Mouse (Mus musculus): ENCODE data around the gene Ppp1r15b. TPM values are rescaled to one million over a fixed set of nuclear protein-coding genes. Genes with fewer than 3 reads are reported as not detected.

Ppp1r15b gene
- polyA plus RNA-seq, 1 experiment: 28.0 TPM

DNA sequence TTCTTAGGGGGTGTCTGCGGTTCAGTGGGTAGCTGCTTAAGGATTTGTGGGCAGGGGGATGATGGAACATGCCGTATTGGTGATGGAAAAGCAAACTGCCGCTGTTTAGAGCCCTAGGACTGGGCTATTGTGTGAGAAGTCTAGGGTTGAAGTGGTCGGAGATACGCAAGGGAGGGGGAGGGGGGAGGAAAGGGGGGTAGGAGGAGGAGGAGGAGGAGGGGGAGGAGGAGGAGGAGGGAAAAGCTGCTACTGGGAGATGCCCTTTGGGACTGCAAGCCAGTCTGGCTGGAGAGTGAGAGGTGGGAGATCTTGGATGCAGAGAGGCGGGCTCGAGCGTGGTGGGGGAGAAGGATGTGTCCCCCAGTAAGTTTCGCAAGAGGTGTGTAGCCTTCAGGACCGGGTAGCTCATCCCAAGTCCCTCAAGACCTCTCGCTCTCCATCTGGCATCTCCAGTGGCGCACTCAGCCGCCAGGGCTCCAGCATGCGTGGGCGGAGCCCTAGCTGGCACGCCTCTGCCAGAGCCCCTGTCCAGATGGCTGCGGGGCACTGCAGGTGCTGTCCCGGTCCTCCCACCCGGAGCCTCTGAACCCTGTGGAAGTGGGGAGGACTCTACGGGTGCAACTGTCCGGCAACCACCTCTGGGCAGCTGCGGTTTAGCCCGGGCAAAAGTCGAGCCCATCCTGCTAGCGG, 51.2 kb downstream of the Ppp1r15b start:
- peaks cover 27% of the 10 kb centered on the region for H3K27me3 ChIP-seq (ENCODE audit: control insufficient read depth, insufficient read depth, insufficient read length)
- H3K79me3 ChIP-seq (ENCODE audit: low read depth): no peaks in the 10 kb centered on the region
- TF ChIP-seq FOSL1 (IDR thresholded peaks at IDR 0.05; ENCODE audit: insufficient read depth, low read length, poor library complexity, severe bottlenecking): no peak
- no peak for TF ChIP-seq CEBPB (IDR thresholded peaks at IDR 0.05; ENCODE audit: low read depth)
- no peak for TF ChIP-seq MAX (IDR thresholded peaks at IDR 0.05)
- TF ChIP-seq MYOG (IDR thresholded peaks at IDR 0.05; ENCODE audit: control insufficient read depth, extremely low read depth, insufficient read length): no peak
- no peak for TF ChIP-seq USF1 (IDR thresholded peaks at IDR 0.05; ENCODE audit: low read depth)
- no peak for TF ChIP-seq CTCF (IDR thresholded peaks at IDR 0.05; ENCODE audit: control insufficient read depth, insufficient read depth, insufficient read length)
- TF ChIP-seq MYOD1 (IDR thresholded peaks at IDR 0.05; ENCODE audit: control insufficient read depth, insufficient read length, low read depth): no peak
- no peaks in the 10 kb centered on the region for H3K79me2 ChIP-seq (ENCODE audit: control insufficient read depth, insufficient read depth)
- H3K4me3 ChIP-seq (ENCODE audit: insufficient read depth, poor library complexity, severe bottlenecking): no peak overlapping the region
- H3K36me3 ChIP-seq (ENCODE audit: control insufficient read depth, insufficient read depth): no peaks in the 10 kb centered on the region
- H3ac ChIP-seq (ENCODE audit: control insufficient read depth, insufficient read length, low read depth): no peak overlapping the region

DNA sequence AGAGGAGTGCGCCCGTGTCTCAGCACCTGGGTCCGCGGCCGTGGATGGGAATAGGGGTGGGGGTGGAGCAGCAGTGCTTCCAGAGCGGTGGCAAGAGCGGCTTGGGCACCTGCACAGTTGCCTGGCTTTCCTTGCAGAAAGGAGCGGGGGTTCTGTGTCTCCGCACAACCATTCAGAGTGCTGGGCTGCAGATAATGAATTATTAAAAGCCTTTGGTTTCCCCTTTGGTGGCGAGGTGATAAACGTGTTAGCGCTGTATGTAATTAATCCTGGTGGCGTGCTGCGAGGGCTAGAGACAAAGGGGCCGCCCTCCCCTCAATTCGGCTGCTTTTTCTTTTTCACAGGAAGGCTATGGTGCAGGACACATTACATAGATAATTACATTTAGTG, 51.8 kb downstream of the Ppp1r15b start:
- TF ChIP-seq MAX (IDR thresholded peaks at IDR 0.05) (no peak), FOSL1 (IDR thresholded peaks at IDR 0.05; ENCODE audit: insufficient read depth, low read length, poor library complexity, severe bottlenecking) (no peak), CEBPB (IDR thresholded peaks at IDR 0.05; ENCODE audit: low read depth) (no peak), MYOG (IDR thresholded peaks at IDR 0.05; ENCODE audit: control insufficient read depth, extremely low read depth, insufficient read length) (no peak), CTCF (IDR thresholded peaks at IDR 0.05; ENCODE audit: control insufficient read depth, insufficient read depth, insufficient read length) (no peak), USF1 (IDR thresholded peaks at IDR 0.05; ENCODE audit: low read depth) (no peak), MYOD1 (IDR thresholded peaks at IDR 0.05; ENCODE audit: control insufficient read depth, insufficient read length, low read depth) (no peak)
- H3K27me3 ChIP-seq (ENCODE audit: control insufficient read depth, insufficient read depth, insufficient read length): peaks cover 27% of the 10 kb centered on the region
- H3K79me3 ChIP-seq (ENCODE audit: low read depth): no peaks in the 10 kb centered on the region
- H3K36me3 ChIP-seq (ENCODE audit: control insufficient read depth, insufficient read depth): no peaks in the 10 kb centered on the region
- no peaks in the 10 kb centered on the region for H3K79me2 ChIP-seq (ENCODE audit: control insufficient read depth, insufficient read depth)
- no peak overlapping the region for H3ac ChIP-seq (ENCODE audit: control insufficient read depth, insufficient read length, low read depth)
- no peak overlapping the region for H3K4me3 ChIP-seq (ENCODE audit: insufficient read depth, poor library complexity, severe bottlenecking)

DNA sequence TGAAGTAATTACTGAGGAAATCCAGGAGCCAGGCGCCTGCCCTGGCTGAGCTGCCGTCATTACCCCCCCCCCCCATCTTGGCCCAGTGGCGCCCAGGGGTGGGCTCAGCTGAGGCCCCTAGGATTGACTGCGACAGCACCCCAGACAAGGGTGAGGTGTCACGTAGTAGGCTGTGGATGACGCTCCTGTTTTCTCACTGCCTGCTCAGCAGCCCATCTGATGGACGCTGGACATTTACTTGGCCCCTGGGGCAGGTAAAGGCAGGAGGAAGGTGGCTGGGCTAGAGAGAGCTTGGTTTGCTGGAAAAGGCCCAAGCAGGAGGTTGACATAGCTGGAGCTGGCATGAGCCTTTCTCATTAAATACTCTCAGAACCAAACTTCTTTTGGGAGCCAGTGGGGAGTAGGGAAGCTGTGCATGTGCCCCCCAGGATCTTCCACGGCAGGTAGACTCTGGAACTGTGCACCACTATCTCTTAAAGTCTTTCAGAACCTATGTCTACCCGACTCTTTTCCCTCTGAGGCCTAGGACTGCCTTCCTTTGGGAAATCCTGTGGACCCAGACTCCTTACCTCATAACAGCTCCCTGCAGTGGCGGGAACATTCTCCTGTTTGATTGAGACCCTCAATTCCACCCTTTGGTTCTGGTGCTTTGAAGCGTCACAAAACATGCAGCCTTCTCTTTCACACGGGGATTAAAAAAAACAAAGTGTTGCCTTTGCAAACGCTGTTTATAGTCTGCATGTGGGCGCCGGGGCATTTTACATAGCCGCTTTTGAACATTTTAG, 52.4 kb downstream of the Ppp1r15b start:
- Histone ChIP-seq H3K27me3 (ENCODE audit: control insufficient read depth, insufficient read depth, insufficient read length) (peaks cover 23% of the 10 kb centered on the region), H3K79me2 (ENCODE audit: control insufficient read depth, insufficient read depth) (no peaks in the 10 kb centered on the region), H3ac (ENCODE audit: control insufficient read depth, insufficient read length, low read depth) (no peak overlapping the region), H3K79me3 (ENCODE audit: low read depth) (no peaks in the 10 kb centered on the region), H3K36me3 (ENCODE audit: control insufficient read depth, insufficient read depth) (no peaks in the 10 kb centered on the region), H3K4me3 (ENCODE audit: insufficient read depth, poor library complexity, severe bottlenecking) (no peak overlapping the region)
- TF ChIP-seq USF1 (IDR thresholded peaks at IDR 0.05; ENCODE audit: low read depth) (no peak), MYOG (IDR thresholded peaks at IDR 0.05; ENCODE audit: control insufficient read depth, extremely low read depth, insufficient read length) (no peak), FOSL1 (IDR thresholded peaks at IDR 0.05; ENCODE audit: insufficient read depth, low read length, poor library complexity, severe bottlenecking) (no peak), CTCF (IDR thresholded peaks at IDR 0.05; ENCODE audit: control insufficient read depth, insufficient read depth, insufficient read length) (no peak), MYOD1 (IDR thresholded peaks at IDR 0.05; ENCODE audit: control insufficient read depth, insufficient read length, low read depth) (no peak), MAX (IDR thresholded peaks at IDR 0.05) (no peak), CEBPB (IDR thresholded peaks at IDR 0.05; ENCODE audit: low read depth) (no peak)

DNA sequence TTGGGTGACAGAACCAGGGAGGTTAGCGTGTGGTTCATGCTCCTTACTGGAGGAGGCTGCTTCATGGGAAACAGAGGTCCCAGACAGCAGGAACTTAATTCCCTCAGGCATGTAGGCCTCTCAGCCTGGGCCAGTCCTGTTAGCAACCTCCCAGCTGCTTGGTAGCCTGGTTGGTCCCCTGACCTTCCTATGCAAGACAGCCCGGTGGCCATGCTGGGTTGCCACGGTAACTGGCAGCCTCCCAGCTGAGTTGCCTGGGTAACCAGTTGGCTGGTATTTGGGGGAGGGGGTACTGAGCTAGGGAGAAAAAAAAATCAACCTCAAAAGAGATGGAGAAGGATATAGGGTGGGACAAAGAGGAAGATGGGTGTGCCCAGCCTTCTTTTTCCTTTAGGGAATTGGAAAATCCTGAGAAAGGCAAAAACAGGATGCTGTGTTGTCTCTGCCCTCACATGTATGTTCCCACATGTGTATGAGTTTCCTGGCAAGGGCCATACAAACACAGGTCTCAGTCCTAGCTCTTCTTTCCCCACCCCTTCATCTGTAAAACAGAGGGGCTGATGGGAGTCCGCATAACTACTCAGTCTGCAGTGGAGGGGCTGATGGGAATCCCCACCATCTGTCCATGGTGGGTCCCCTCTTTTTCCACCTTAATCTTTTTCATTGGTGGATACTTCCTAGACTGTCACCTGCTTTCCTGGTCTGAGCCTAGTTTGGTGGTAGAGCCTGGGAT, 57.2 kb downstream of the Ppp1r15b start:
- H3K79me3 ChIP-seq (ENCODE audit: low read depth): no peaks in the 10 kb centered on the region
- H3K79me2 ChIP-seq (ENCODE audit: control insufficient read depth, insufficient read depth): no peaks in the 10 kb centered on the region
- H3K4me3 ChIP-seq (ENCODE audit: insufficient read depth, poor library complexity, severe bottlenecking): no peak overlapping the region
- H3K27me3 ChIP-seq (ENCODE audit: control insufficient read depth, insufficient read depth, insufficient read length): peaks cover 2% of the 10 kb centered on the region
- no peak overlapping the region for H3ac ChIP-seq (ENCODE audit: control insufficient read depth, insufficient read length, low read depth)
- no peaks in the 10 kb centered on the region for H3K36me3 ChIP-seq (ENCODE audit: control insufficient read depth, insufficient read depth)
- no peak for TF ChIP-seq CTCF (IDR thresholded peaks at IDR 0.05; ENCODE audit: control insufficient read depth, insufficient read depth, insufficient read length)
- TF ChIP-seq FOSL1 (IDR thresholded peaks at IDR 0.05; ENCODE audit: insufficient read depth, low read length, poor library complexity, severe bottlenecking): no peak
- no peak for TF ChIP-seq CEBPB (IDR thresholded peaks at IDR 0.05; ENCODE audit: low read depth)
- TF ChIP-seq MYOD1 (IDR thresholded peaks at IDR 0.05; ENCODE audit: control insufficient read depth, insufficient read length, low read depth): no peak
- TF ChIP-seq MYOG (IDR thresholded peaks at IDR 0.05; ENCODE audit: control insufficient read depth, extremely low read depth, insufficient read length): no peak
- no peak for TF ChIP-seq MAX (IDR thresholded peaks at IDR 0.05)
- TF ChIP-seq USF1 (IDR thresholded peaks at IDR 0.05; ENCODE audit: low read depth): no peak

DNA sequence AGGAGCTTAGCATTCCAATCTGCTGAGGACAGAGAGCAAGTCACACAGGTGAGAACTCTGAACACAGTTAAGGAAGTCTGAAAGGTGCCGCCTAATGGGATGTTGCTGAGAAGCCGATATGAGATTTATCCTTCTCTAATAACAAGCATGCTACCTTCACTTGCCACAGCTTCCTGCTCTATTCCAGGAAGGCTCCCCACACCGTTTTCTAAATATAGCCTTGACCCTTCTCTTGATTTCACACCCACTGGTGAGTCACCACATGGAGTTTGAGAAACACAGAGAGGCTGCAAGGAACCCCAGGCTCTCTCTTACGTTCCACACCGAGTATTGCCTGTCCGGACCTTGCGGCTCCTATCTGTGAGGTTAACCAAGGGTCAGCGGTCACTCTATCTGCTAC, 57.8 kb downstream of the Ppp1r15b start:
- TF ChIP-seq MYOG (IDR thresholded peaks at IDR 0.05; ENCODE audit: control insufficient read depth, extremely low read depth, insufficient read length): no peak
- no peak for TF ChIP-seq USF1 (IDR thresholded peaks at IDR 0.05; ENCODE audit: low read depth)
- TF ChIP-seq MYOD1 (IDR thresholded peaks at IDR 0.05; ENCODE audit: control insufficient read depth, insufficient read length, low read depth): no peak
- TF ChIP-seq FOSL1 (IDR thresholded peaks at IDR 0.05; ENCODE audit: insufficient read depth, low read length, poor library complexity, severe bottlenecking): no peak
- TF ChIP-seq MAX (IDR thresholded peaks at IDR 0.05): no peak
- no peak for TF ChIP-seq CEBPB (IDR thresholded peaks at IDR 0.05; ENCODE audit: low read depth)
- TF ChIP-seq CTCF (IDR thresholded peaks at IDR 0.05; ENCODE audit: control insufficient read depth, insufficient read depth, insufficient read length): no peak
- H3K27me3 ChIP-seq (ENCODE audit: control insufficient read depth, insufficient read depth, insufficient read length): no peaks in the 10 kb centered on the region
- no peak overlapping the region for H3K4me3 ChIP-seq (ENCODE audit: insufficient read depth, poor library complexity, severe bottlenecking)
- H3ac ChIP-seq (ENCODE audit: control insufficient read depth, insufficient read length, low read depth): no peak overlapping the region
- H3K79me2 ChIP-seq (ENCODE audit: control insufficient read depth, insufficient read depth): no peaks in the 10 kb centered on the region
- H3K36me3 ChIP-seq (ENCODE audit: control insufficient read depth, insufficient read depth): no peaks in the 10 kb centered on the region
- no peaks in the 10 kb centered on the region for H3K79me3 ChIP-seq (ENCODE audit: low read depth)

Other genes starting within 250 kb of the Ppp1r15b start
- gene Mdm4, start 100.6 kb upstream of the Ppp1r15b start, polyA plus RNA-seq (2012; fragmentation: generic; extraction: Trizol): 7.4 TPM
- 0.39 TPM for gene Pik3c2b, start 85.5 kb upstream of the Ppp1r15b start, polyA plus RNA-seq (2012; fragmentation: generic; extraction: Trizol)
- gene Plekha6, start 33.1 kb downstream of the Ppp1r15b start, polyA plus RNA-seq (2012; fragmentation: generic; extraction: Trizol): 0.15 TPM
- gene Golt1a, start 178.7 kb downstream of the Ppp1r15b start, polyA plus RNA-seq (2012; fragmentation: generic; extraction: Trizol): not detected
- not detected for gene Kiss1, start 190.7 kb downstream of the Ppp1r15b start, polyA plus RNA-seq (2012; fragmentation: generic; extraction: Trizol)
- not detected for gene Ren1, start 219.4 kb downstream of the Ppp1r15b start, polyA plus RNA-seq (2012; fragmentation: generic; extraction: Trizol)
- not detected for gene Etnk2, start 232.4 kb downstream of the Ppp1r15b start, polyA plus RNA-seq (2012; fragmentation: generic; extraction: Trizol)

Measured in C2C12 (cell line).